Mouse (Mus musculus): ENCODE results near the gene Syt1.

Syt1 gene

DNA sequence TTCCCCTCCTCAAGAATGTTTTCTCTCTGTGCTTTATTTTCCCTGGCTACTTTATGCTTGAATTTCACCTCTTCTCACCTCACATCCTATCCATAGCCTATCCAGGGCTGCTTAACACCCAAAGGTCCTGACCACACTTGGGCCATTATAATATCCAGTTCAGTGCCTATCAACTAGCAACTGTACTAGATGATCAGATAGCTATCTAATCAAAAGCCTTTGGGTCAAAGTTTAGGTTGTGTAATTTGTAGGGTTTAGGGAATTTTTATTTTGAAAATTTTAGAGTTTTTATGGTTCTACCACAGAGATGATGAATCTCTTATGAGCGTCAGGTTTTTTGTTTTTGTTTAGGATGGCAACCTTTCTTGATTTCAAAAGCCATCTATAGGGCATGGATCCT, 125.0 kb downstream of the Syt1 start:
- DNase-seq (ENCODE audit: low read depth in 1 of 2, low spot score in 2 of 2): no peak

GRCm38 (mm10) chr10:108884520-108884919, 126.3 kb downstream of the Syt1 start:
- no peak for DNase-seq (ENCODE audit: low read depth in 1 of 2, low spot score in 2 of 2)

GRCm38 (mm10) chr10:108880372-108880771, 130.4 kb downstream of the Syt1 start:
- DNase-seq (ENCODE audit: low read depth in 1 of 2, low spot score in 2 of 2): no peak

GRCm38 (mm10) chr10:108875730-108876129, 135.1 kb downstream of the Syt1 start:
- no peak for DNase-seq (ENCODE audit: low read depth in 1 of 2, low spot score in 2 of 2)

GRCm38 (mm10) chr10:108874687-108875086, 136.1 kb downstream of the Syt1 start:
- no peak for DNase-seq (ENCODE audit: low read depth in 1 of 2, low spot score in 2 of 2)

DNA sequence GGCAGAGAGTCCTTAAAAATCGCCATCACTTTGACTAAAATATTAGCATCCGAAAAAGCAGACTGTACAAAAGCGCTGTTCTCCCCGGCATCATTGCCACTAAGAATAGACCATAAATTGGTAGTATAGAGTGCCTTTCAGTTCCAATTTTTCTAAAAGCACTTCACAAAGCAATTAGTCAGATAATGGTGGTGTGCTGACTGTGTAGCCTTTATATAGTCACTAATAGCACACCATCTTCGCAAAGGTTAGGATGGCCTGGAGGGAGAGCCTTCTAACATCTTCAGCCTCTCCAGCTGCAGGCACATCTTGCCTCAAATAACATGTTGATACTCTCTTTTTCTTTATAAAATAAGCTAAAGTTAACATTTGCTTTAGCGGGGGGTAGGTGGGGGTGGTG, 138.4 kb downstream of the Syt1 start:
- DNase-seq (ENCODE audit: low read depth in 1 of 2, low spot score in 2 of 2): no peak

- no peak for DNase-seq (ENCODE audit: low read depth in 1 of 2, low spot score in 2 of 2)
Measured at GRCm38 (mm10) chr10:108870586-108870985, 140.2 kb downstream of the Syt1 start.

DNA sequence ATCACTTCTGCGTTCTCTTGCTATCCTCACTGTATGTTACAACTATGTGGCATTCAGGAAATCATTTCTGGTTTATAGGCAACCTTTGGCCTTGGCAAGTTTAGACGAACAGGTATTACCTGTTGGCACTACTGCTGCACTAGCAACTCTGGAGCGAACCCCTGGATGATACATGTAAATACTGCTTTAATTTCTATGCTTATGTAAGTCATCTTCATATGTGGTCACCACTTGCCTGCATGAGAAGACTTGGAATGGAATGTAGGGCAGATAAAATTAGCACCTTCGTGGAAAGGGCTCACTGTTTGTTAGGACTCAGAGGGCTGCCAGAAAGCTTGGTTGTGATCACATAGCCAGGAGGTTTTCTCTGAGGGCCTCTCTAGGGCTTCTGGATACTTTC, 142.6 kb downstream of the Syt1 start:
- DNase-seq (ENCODE audit: low read depth in 1 of 2, low spot score in 2 of 2): no peak

DNA sequence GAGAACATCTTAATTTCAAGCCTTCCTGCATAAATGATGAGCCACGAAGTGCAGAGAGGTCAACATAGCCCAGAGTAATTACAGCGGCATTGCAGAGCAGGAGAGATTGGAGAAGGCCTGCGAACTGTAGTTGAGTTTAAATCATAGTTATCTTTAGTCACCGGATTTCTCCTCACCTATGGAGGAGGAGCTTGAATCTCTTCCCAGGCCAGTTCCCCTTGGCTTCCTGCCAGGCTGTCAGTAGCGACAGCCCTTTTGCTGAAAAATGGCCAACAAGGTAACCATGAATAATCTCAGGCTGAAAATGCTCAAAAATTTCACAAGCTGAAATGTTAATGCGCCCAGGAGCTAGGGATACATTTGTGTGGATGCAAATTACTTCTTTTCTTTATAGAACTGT, 143.6 kb downstream of the Syt1 start:
- no peak for DNase-seq (ENCODE audit: low read depth in 1 of 2, low spot score in 2 of 2)

GRCm38 (mm10) chr10:108865586-108865985, 145.2 kb downstream of the Syt1 start:
- no peak for DNase-seq (ENCODE audit: low read depth in 1 of 2, low spot score in 2 of 2)

GRCm38 (mm10) chr10:108855986-108856385, 154.8 kb downstream of the Syt1 start:
- DNase-seq (ENCODE audit: low read depth in 1 of 2, low spot score in 2 of 2): no peak

- DNase-seq (ENCODE audit: low read depth in 1 of 2, low spot score in 2 of 2): no peak
Measured at GRCm38 (mm10) chr10:108852757-108853156, 158.0 kb downstream of the Syt1 start.

DNA sequence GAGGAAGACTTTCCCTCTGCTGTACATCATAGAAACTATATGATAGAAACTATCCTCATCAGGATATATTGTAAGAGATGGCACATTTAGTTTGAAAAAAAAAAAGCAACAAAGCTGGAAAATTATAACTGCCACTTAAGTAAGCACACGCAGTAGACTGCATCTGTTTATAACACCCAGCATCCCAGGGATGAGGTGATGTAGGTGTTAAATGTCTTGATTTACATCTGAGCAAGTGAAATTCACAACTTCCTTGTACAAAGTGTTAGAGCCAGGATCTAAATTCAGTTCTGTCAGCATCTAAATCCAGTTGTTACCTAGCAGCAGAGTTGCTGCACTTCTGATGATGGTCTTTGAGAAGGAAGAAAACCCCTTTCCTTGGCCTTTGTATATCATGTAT, 173.3 kb downstream of the Syt1 start:
- no peak for DNase-seq (ENCODE audit: low read depth in 1 of 2, low spot score in 2 of 2)

DNA sequence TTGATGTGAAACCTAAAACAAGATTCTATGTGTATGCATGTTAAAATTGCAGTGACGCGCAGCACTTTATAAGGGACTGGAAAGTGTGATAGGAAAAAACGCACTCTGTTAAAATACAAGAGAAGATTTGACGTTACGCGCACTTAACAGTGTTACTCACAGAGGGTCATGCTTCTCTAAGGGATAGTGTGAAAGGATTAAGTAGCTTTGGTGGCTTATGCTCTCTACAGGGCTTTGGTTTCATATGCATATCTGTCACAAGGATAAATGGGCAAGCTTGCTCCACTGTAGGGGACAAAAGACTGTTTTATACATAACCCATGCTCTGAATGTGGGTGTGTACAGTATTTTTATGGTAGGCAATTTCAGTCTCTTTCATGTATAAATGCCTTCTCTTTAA, 178.5 kb downstream of the Syt1 start:
- no peak for DNase-seq (ENCODE audit: low read depth in 1 of 2, low spot score in 2 of 2)

- no peak for DNase-seq (ENCODE audit: low read depth in 1 of 2, low spot score in 2 of 2)
Measured at GRCm38 (mm10) chr10:108831801-108832200, 179.0 kb downstream of the Syt1 start.

- DNase-seq (ENCODE audit: low read depth in 1 of 2, low spot score in 2 of 2): no peak
Measured at GRCm38 (mm10) chr10:108822273-108822672, 188.5 kb downstream of the Syt1 start.

DNA sequence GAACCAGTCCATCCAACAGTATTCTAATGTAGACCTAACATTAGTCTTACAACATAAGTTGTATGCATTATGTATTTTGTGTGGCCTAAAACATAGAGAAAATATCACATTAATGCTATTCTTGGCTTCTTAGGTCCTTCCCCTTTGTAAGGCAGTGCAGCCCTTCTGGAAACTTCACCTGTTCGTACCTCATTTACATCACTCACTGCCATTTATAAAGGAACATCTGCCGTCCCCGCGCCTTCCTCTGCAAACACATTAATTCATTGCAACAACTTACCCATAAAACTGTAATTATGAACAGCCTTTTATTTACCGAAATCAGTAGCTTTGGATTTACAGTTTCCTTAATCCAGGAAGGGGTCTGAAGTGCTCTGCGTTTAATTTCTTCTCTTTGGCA, 195.4 kb downstream of the Syt1 start:
- no peak for DNase-seq (ENCODE audit: low read depth in 1 of 2, low spot score in 2 of 2)

- DNase-seq (ENCODE audit: low read depth in 1 of 2, low spot score in 2 of 2): no peak
Measured at GRCm38 (mm10) chr10:108804380-108804779, 206.4 kb downstream of the Syt1 start.

- no peak for DNase-seq (ENCODE audit: low read depth in 1 of 2, low spot score in 2 of 2)
Measured at GRCm38 (mm10) chr10:108800776-108801175, 210.0 kb downstream of the Syt1 start.

GRCm38 (mm10) chr10:108798826-108799225, 212.0 kb downstream of the Syt1 start:
- DNase-seq (ENCODE audit: low read depth in 1 of 2, low spot score in 2 of 2): no peak

DNA sequence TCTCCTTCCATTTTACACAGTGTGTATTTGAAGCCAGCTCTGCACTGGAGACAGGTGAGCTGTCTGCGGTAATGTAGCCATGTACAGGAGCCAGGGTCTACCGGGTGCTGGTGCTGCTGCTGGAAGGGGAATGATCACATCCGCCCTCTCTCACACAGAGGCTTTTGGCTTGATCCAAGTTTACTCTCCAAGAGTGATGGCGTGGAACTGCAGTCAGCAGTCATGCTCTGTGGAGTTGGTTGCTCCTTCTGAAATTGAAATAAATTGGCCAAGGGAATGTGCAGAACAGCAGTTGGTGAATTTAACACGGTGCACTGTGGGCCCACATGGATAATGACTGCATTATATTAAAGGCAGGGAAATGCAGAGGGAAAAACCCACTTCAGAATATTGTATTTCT, 228.0 kb downstream of the Syt1 start:
- no peak for DNase-seq (ENCODE audit: low read depth in 1 of 2, low spot score in 2 of 2)

DNA sequence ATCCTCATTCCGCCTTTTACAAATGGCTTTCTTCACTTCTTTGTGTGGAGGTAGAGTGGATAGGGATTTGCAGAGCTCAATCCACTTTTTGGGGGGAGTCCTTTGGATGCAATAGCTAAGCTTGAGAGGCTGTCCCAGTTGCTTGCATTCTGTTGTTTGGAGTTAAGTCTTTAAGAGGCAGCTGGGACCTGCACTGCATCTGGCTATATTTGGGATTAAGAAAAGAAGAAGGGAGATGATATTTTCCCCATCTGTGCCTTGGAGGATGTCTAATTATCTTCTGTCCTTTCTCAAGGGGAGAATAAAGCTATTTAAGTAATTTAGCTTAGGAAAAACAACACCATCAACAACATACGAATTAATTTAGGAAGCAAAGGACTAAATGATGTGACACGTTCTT, 230.2 kb downstream of the Syt1 start:
- DNase-seq (ENCODE audit: low read depth in 1 of 2, low spot score in 2 of 2): no peak

GRCm38 (mm10) chr10:108776735-108777134, 234.0 kb downstream of the Syt1 start:
- DNase-seq (ENCODE audit: low read depth in 1 of 2, low spot score in 2 of 2): no peak

GRCm38 (mm10) chr10:108771081-108771480, 239.7 kb downstream of the Syt1 start:
- no peak for DNase-seq (ENCODE audit: low read depth in 1 of 2, low spot score in 2 of 2)

Data from monocyte, adult 2 months (primary cell).